Comparison of ENCODE assay signal across 8 mouse cellular contexts in genomic region chr11:69995391-69995960, GRCm38 (mm10). TPM values are rescaled to one million over a fixed set of nuclear protein-coding genes. Genes with fewer than 3 reads are reported as not detected.
DNase-seq lines count a peak whose midpoint lies in the region; ATAC-seq and TF ChIP-seq lines count a peak whose summit lies in the region.

TSS of gene Phf23 (plus strand) at chr11:69995777.

- peak; percentile 78 to 79; a peak in 3 of 4 replicates for TF ChIP-seq POLR2A in MEL (IDR thresholded peaks at IDR 0.05; ENCODE audit: control insufficient read depth in 1 of 2, insufficient read depth in 1 of 2, low read depth in 1 of 2, low read length in 2 of 2, poor library complexity in 1 of 2)
- peak; percentile 35; the same call in 1 of the 2 replicates for TF ChIP-seq POLR2A in cerebellum, adult 2 months (IDR thresholded peaks at IDR 0.05; ENCODE audit: borderline replicate concordance, insufficient read depth, low read length)

- H3K79me2 ChIP-seq in MEL (ENCODE audit: control insufficient read depth, insufficient read depth, low read length, poor library complexity) = peaks cover 32% of the 10 kb centered on the region

- H3K36me3 ChIP-seq in MEL (ENCODE audit: control insufficient read depth in 1 of 2, insufficient read depth in 2 of 2, low read length in 2 of 2) = peaks cover 8 to 44% of the 10 kb centered on the region in 2 experiments
- H3K36me3 ChIP-seq in forebrain, postnatal 0 days (ENCODE audit: insufficient read depth) = peaks cover 35% of the 10 kb centered on the region
- peaks cover 40% of the 10 kb centered on the region for H3K36me3 ChIP-seq in lung, embryonic 15.5 days

- peak within 1 kb of the TSS; percentile 99 for H3K9ac ChIP-seq in MEL (ENCODE audit: control insufficient read depth, low read depth, low read length, poor library complexity, severe bottlenecking)
- H3K9ac ChIP-seq in forebrain, postnatal 0 days = peak within 1 kb of the TSS; percentile 72
- peak within 1 kb of the TSS; percentile 100 for H3K9ac ChIP-seq in lung, embryonic 15.5 days

- peak within 1 kb of the TSS; percentile 66 to 98 for H3K4me3 ChIP-seq in MEL (ENCODE audit: control insufficient read depth in 1 of 2, insufficient read depth in 1 of 2, low read depth in 2 of 2, low read length in 2 of 2)
- H3K4me3 ChIP-seq in cerebellum, adult 2 months (replicated peaks; ENCODE audit: insufficient read depth, low read depth, low read length) = peak within 1 kb of the TSS; percentile 87
- H3K4me3 ChIP-seq in forebrain, postnatal 0 days (ENCODE audit: low read depth, low read length) = peak within 1 kb of the TSS; percentile 79
- peak within 1 kb of the TSS; percentile 97 for H3K4me3 ChIP-seq in lung, embryonic 15.5 days

- no peak for TF ChIP-seq CTCF in MEL (IDR thresholded peaks at IDR 0.05 in 2 of 3, conservative IDR thresholded peaks at IDR 0.05 in 1 of 3; ENCODE audit: control insufficient read depth in 1 of 3, insufficient read depth in 1 of 3, low read depth in 2 of 3, low read length in 3 of 3, poor library complexity in 1 of 3, severe bottlenecking in 1 of 3)
- peak; percentile 27; the same call in 1 of the 2 replicates for TF ChIP-seq CTCF in cerebellum, adult 2 months (IDR thresholded peaks at IDR 0.05; ENCODE audit: borderline replicate concordance, insufficient read depth, low read depth, low read length)
- peak; percentile 73 for TF ChIP-seq CTCF in forebrain, postnatal 0 days (IDR thresholded peaks at IDR 0.05; ENCODE audit: low read depth)

- TF ChIP-seq RAD21 in MEL (IDR thresholded peaks at IDR 0.05; ENCODE audit: low read depth, low read length) = no peak

- no peak for TF ChIP-seq EP300 in MEL (IDR thresholded peaks at IDR 0.05; ENCODE audit: low read depth in 1 of 2, low read length in 2 of 2)

- ATAC-seq in forebrain, postnatal 0 days = peak; percentile 89
- ATAC-seq in lung, embryonic 15.5 days (ENCODE audit: borderline replicate concordance, extremely low read depth, low FRiP score, low TSS enrichment) = peak; percentile 82

- no peaks in the 10 kb centered on the region for H3K9me3 ChIP-seq in MEL (replicated peaks; ENCODE audit: insufficient read depth, low read length)
- H3K9me3 ChIP-seq in forebrain, postnatal 0 days (ENCODE audit: low read length) = no peaks in the 10 kb centered on the region
- H3K9me3 ChIP-seq in lung, embryonic 15.5 days = no peaks in the 10 kb centered on the region

- peaks cover 8 to 40% of the 10 kb centered on the region in 2 experiments for H3K4me1 ChIP-seq in MEL (ENCODE audit: control insufficient read depth in 1 of 2, insufficient read depth in 2 of 2, low read length in 2 of 2)
- H3K4me1 ChIP-seq in cerebellum, adult 2 months (ENCODE audit: control insufficient read depth, insufficient read depth, low read length) = 0 out of 2 replicates have a peak, but pooled peaks cover 3% of the 10 kb centered on the region
- peaks cover 17% of the 10 kb centered on the region for H3K4me1 ChIP-seq in forebrain, postnatal 0 days (ENCODE audit: insufficient read depth)
- H3K4me1 ChIP-seq in lung, embryonic 15.5 days = peaks cover 32% of the 10 kb centered on the region

- peak within 1 kb of the TSS; percentile 73 for H3K4me2 ChIP-seq in forebrain, postnatal 0 days (ENCODE audit: low read depth)
- H3K4me2 ChIP-seq in lung, embryonic 15.5 days = peak within 1 kb of the TSS; percentile 55

- no peaks in the 10 kb centered on the region for H3K27me3 ChIP-seq in MEL (ENCODE audit: control insufficient read depth in 1 of 2, insufficient read depth in 2 of 2, low read length in 2 of 2)
- no peaks in the 10 kb centered on the region for H3K27me3 ChIP-seq in cerebellum, adult 2 months (ENCODE audit: control insufficient read depth, insufficient read depth, low read length)
- no peaks in the 10 kb centered on the region for H3K27me3 ChIP-seq in forebrain, postnatal 0 days (ENCODE audit: insufficient read depth, low read length)
- H3K27me3 ChIP-seq in lung, embryonic 15.5 days = no peaks in the 10 kb centered on the region

- WGBS in cerebellum, adult 2 months = under 1% methylated on average over 36 of the region's 36 CpGs
- WGBS in forebrain, postnatal 0 days = under 1% methylated on average over 36 of the region's 36 CpGs
- WGBS in lung, embryonic 15.5 days = under 1% methylated on average over 36 of the region's 36 CpGs

- H3K27ac ChIP-seq in MEL (ENCODE audit: control insufficient read depth, low read depth, low read length) = peak within 1 kb of the TSS; percentile 87
- H3K27ac ChIP-seq in cerebellum, adult 2 months (ENCODE audit: insufficient read depth, low read length) = peak within 1 kb of the TSS; percentile 76
- peak within 1 kb of the TSS; percentile 89 for H3K27ac ChIP-seq in forebrain, postnatal 0 days (ENCODE audit: low read depth, low read length)
- peak within 1 kb of the TSS; percentile 99 for H3K27ac ChIP-seq in lung, embryonic 15.5 days

- peak; percentile 100 for DNase-seq in MEL (ENCODE audit: low read depth, low spot score)
- peak; percentile 96 to 99 for DNase-seq in cerebellum, adult 2 months
- peak; percentile 99 for DNase-seq in forebrain, postnatal 0 days
- DNase-seq in heart, postnatal 4 days = peak; percentile 98
- DNase-seq in layer of hippocampus, adult 8-10 months (ENCODE audit: low spot score in 2 of 2) = peak; percentile 97 to 98
- peak; percentile 99 for DNase-seq in ovary, adult 18-20 months (ENCODE audit: low spot score)
- DNase-seq in thymus, postnatal 0 days (ENCODE audit: low spot score) = peak; percentile 99

TF ChIP-seq in MEL, 35 proteins besides CTCF, POLR2A, EP300 and RAD21 (continues in another document):
- no peak for TF ChIP-seq ZNF384 (IDR thresholded peaks at IDR 0.05; ENCODE audit: low read depth, low read length)
- peak; percentile 35; the same call in 1 of the 2 replicates for TF ChIP-seq MXI1 (IDR thresholded peaks at IDR 0.05; ENCODE audit: low read depth, low read length)
- TF ChIP-seq SIN3A (IDR thresholded peaks at IDR 0.05; ENCODE audit: low read length) = peak; percentile 95
- TF ChIP-seq ZKSCAN1 (IDR thresholded peaks at IDR 0.05; ENCODE audit: low read depth, low read length) = no peak
- no peak for TF ChIP-seq MYB (IDR thresholded peaks at IDR 0.05; ENCODE audit: low read depth, low read length)
- TF ChIP-seq ZC3H11A (IDR thresholded peaks at IDR 0.05; ENCODE audit: low read depth, low read length) = no peak
- peak; percentile 56; the same call in 1 of the 2 replicates for TF ChIP-seq NELFE (IDR thresholded peaks at IDR 0.05; ENCODE audit: low read depth, low read length)
- peak; percentile 64 for TF ChIP-seq TCF12 (IDR thresholded peaks at IDR 0.05; ENCODE audit: low read depth, low read length)
- peak; percentile 86 for TF ChIP-seq NRF1 (IDR thresholded peaks at IDR 0.05; ENCODE audit: insufficient read depth, low read depth, low read length, poor library complexity, severe bottlenecking)
- peak; percentile 81 for TF ChIP-seq MYC (IDR thresholded peaks at IDR 0.05; ENCODE audit: low read depth, low read length)
- no peak for TF ChIP-seq CHD1 (IDR thresholded peaks at IDR 0.05; ENCODE audit: low read depth, low read length)
- no peak for TF ChIP-seq USF2 (IDR thresholded peaks at IDR 0.05; ENCODE audit: borderline replicate concordance in 1 of 2, insufficient read depth in 1 of 2, low read depth in 1 of 2, low read length in 2 of 2)
- peak; percentile 25; the same call in 1 of the 2 replicates for TF ChIP-seq ETS1 (IDR thresholded peaks at IDR 0.05; ENCODE audit: low read depth, low read length)
- TF ChIP-seq MAZ (IDR thresholded peaks at IDR 0.05; ENCODE audit: low read depth, low read length) = peak; percentile 100
- TF ChIP-seq MAX (IDR thresholded peaks at IDR 0.05; ENCODE audit: low read length) = 0 out of 2 replicates have a peak, but pooled peaks have one; percentile 16
- 0 out of 2 replicates have a peak, but pooled peaks have one; percentile 21 for TF ChIP-seq MEF2A (IDR thresholded peaks at IDR 0.05; ENCODE audit: extremely low read depth, insufficient replicate concordance, low read depth, low read length, poor library complexity, severe bottlenecking)
- peak; percentile 63; the same call in 1 of the 2 replicates for TF ChIP-seq USF1 (IDR thresholded peaks at IDR 0.05; ENCODE audit: low read depth, low read length)
- TF ChIP-seq POLR2AphosphoS2 (IDR thresholded peaks at IDR 0.05; ENCODE audit: low read length) = peak; percentile 81
- no peak for TF ChIP-seq RCOR1 (IDR thresholded peaks at IDR 0.05; ENCODE audit: low read depth, low read length)
- TF ChIP-seq TAL1 (IDR thresholded peaks at IDR 0.05; ENCODE audit: low read length) = no peak
- TF ChIP-seq SMC3 (IDR thresholded peaks at IDR 0.05; ENCODE audit: low read depth, low read length) = no peak
- TF ChIP-seq ZMIZ1 (IDR thresholded peaks at IDR 0.05; ENCODE audit: low read depth, low read length) = 0 out of 2 replicates have a peak, but pooled peaks have one; percentile 45
- no peak for TF ChIP-seq GABPA (IDR thresholded peaks at IDR 0.05; ENCODE audit: low read depth, low read length)
- TF ChIP-seq JUND (IDR thresholded peaks at IDR 0.05; ENCODE audit: low read depth, low read length) = no peak
- no peak for TF ChIP-seq BHLHE40 (IDR thresholded peaks at IDR 0.05; ENCODE audit: borderline replicate concordance, low read depth, low read length)
- peak; percentile 50; the same call in 1 of the 2 replicates for TF ChIP-seq TBP (IDR thresholded peaks at IDR 0.05; ENCODE audit: low read depth, low read length)
- 0 out of 2 replicates have a peak, but pooled peaks have one; percentile 79 for TF ChIP-seq UBTF (IDR thresholded peaks at IDR 0.05; ENCODE audit: borderline replicate concordance, insufficient read depth, low read depth, low read length)
- no peak for TF ChIP-seq CHD2 (IDR thresholded peaks at IDR 0.05; ENCODE audit: low read length)
- TF ChIP-seq ELF1 (IDR thresholded peaks at IDR 0.05; ENCODE audit: low read depth, low read length) = peak; percentile 98
- peak; percentile 59 for TF ChIP-seq GATA1 (IDR thresholded peaks at IDR 0.05; ENCODE audit: low read depth, low read length)

RNA-seq across cellular contexts. Expression of gene Phf23, which starts in this region (rescaled TPM):
- total RNA-seq in MEL (2012; rRNA removed) = 88.2 and 112 TPM in 2 replicates
- polyA plus RNA-seq in MEL (2012; ENCODE audit: insufficient read depth in 1 of 2, insufficient read length in 2 of 2, low read depth in 1 of 2, low replicate concordance in 2 of 2, missing spikeins in 1 of 2) = 100 to 1,000 TPM in 1 of 2 experiments, not detected in 1; 108 TPM
- 41.8 and 44.4 TPM in 2 replicates for polyA plus RNA-seq in cerebellum, adult 2 months (2012; rRNA removed)
- 47.6 and 52.7 TPM in 2 replicates for total RNA-seq in forebrain, postnatal 0 days (2014; rRNA removed)
- 48.0 and 49.7 TPM in 2 replicates for polyA plus RNA-seq in forebrain, postnatal 0 days (2015; fragmentation: Nextera tagmentation; extraction: Ambion mirVana)
- total RNA-seq in heart, postnatal 4 days (2021) = 10 to 100 TPM; 25.0 to 30.3 TPM
- total RNA-seq in layer of hippocampus, adult 8-10 months (2022) = 10 to 100 TPM; 45.2 to 59.7 (median 49.7) TPM
- 75.0 and 78.2 TPM in 2 replicates for polyA plus RNA-seq in lung, embryonic 15.5 days (2015; fragmentation: Nextera tagmentation; extraction: Ambion mirVana)
- 52.2 and 61.3 TPM in 2 replicates for polyA plus RNA-seq in thymus, postnatal 0 days (2015; fragmentation: Nextera tagmentation; extraction: Ambion mirVana)

Comparison
In these comparisons a context has a peak if more than half of its experiments do, and no peak if none do; other contexts are left out.
1. Peak in every context shown above with its lines: DNase-seq, ATAC-seq, H3K4me3 ChIP-seq and H3K27ac ChIP-seq.
2. CTCF ChIP-seq: peak in cerebellum, adult 2 months (single experiment) and forebrain, postnatal 0 days (single experiment); none in MEL (0 of 3).